Mouse (Mus musculus): ENCODE measurements around the gene Megf6. TPM values are rescaled to one million over a fixed set of nuclear protein-coding genes. Genes with fewer than 3 reads are reported as not detected.

Megf6 gene
- polyA plus RNA-seq, 1 experiment = 3.8 TPM

GRCm38 (mm10) chr4:154160538-154161390 is 9.8 kb upstream of the Megf6 start, which contains the start of gene Tprgl:
Gene Tprgl (minus strand): TSS chr4:154160666.
- Histone ChIP-seq H3K9me3 (replicated peaks; ENCODE audit: control insufficient read depth, insufficient read depth, low read length, poor library complexity, severe bottlenecking) (no peaks in the 10 kb centered on the region), H3K36me3 (ENCODE audit: control insufficient read depth, insufficient read depth, low read length, poor library complexity, severe bottlenecking) (peaks cover 9% of the 10 kb centered on the region; the same call in 1 of the 2 replicates), H3K27ac (ENCODE audit: insufficient read depth, low read length) (no peak within 1 kb of the TSS), H3K4me1 (ENCODE audit: control insufficient read depth, insufficient read depth, low read length) (peaks cover 2% of the 10 kb centered on the region), H3K9ac (ENCODE audit: low read depth, poor library complexity, severe bottlenecking) (peak within 1 kb of the TSS; percentile 85), H3K27me3 (ENCODE audit: control insufficient read depth, insufficient read depth, low read length, poor library complexity, severe bottlenecking) (no peaks in the 10 kb centered on the region), H3K4me3 (ENCODE audit: low read depth, low read length) (peak within 1 kb of the TSS; percentile 85)
- no peak for TF ChIP-seq POLR2A (IDR thresholded peaks at IDR 0.05; ENCODE audit: insufficient read depth, low read length)
- no peak for TF ChIP-seq EP300 (IDR thresholded peaks at IDR 0.05; ENCODE audit: insufficient read depth, low read depth, low read length)
- TF ChIP-seq CTCF (IDR thresholded peaks at IDR 0.05; ENCODE audit: low read depth, low read length) = no peak

- Histone ChIP-seq H3K4me1 (ENCODE audit: control insufficient read depth, insufficient read depth, low read length) (peaks cover 2% of the 10 kb centered on the region), H3K36me3 (ENCODE audit: control insufficient read depth, insufficient read depth, low read length, poor library complexity, severe bottlenecking) (0 out of 2 replicates have a peak, but pooled peaks cover 3% of the 10 kb centered on the region), H3K9ac (ENCODE audit: low read depth, poor library complexity, severe bottlenecking) (no peak overlapping the region), H3K27me3 (ENCODE audit: control insufficient read depth, insufficient read depth, low read length, poor library complexity, severe bottlenecking) (no peaks in the 10 kb centered on the region), H3K4me3 (ENCODE audit: low read depth, low read length) (no peak overlapping the region), H3K27ac (ENCODE audit: insufficient read depth, low read length) (no peak overlapping the region), H3K9me3 (replicated peaks; ENCODE audit: control insufficient read depth, insufficient read depth, low read length, poor library complexity, severe bottlenecking) (no peaks in the 10 kb centered on the region)
- TF ChIP-seq EP300 (IDR thresholded peaks at IDR 0.05; ENCODE audit: insufficient read depth, low read depth, low read length) = no peak
- no peak for TF ChIP-seq POLR2A (IDR thresholded peaks at IDR 0.05; ENCODE audit: insufficient read depth, low read length)
- TF ChIP-seq CTCF (IDR thresholded peaks at IDR 0.05; ENCODE audit: low read depth, low read length) = peak; percentile 91
Measured at GRCm38 (mm10) chr4:154163296-154163695, 7.2 kb upstream of the Megf6 start.

GRCm38 (mm10) chr4:154167053-154167452 is 3.5 kb upstream of the Megf6 start:
- Histone ChIP-seq H3K27ac (ENCODE audit: insufficient read depth, low read length) (no peak overlapping the region), H3K36me3 (ENCODE audit: control insufficient read depth, insufficient read depth, low read length, poor library complexity, severe bottlenecking) (no peaks in the 10 kb centered on the region), H3K9me3 (replicated peaks; ENCODE audit: control insufficient read depth, insufficient read depth, low read length, poor library complexity, severe bottlenecking) (no peaks in the 10 kb centered on the region), H3K4me3 (ENCODE audit: low read depth, low read length) (no peak overlapping the region), H3K9ac (ENCODE audit: low read depth, poor library complexity, severe bottlenecking) (no peak overlapping the region), H3K27me3 (ENCODE audit: control insufficient read depth, insufficient read depth, low read length, poor library complexity, severe bottlenecking) (no peaks in the 10 kb centered on the region), H3K4me1 (ENCODE audit: control insufficient read depth, insufficient read depth, low read length) (no peaks in the 10 kb centered on the region)
- TF ChIP-seq POLR2A (IDR thresholded peaks at IDR 0.05; ENCODE audit: insufficient read depth, low read length) (no peak), CTCF (IDR thresholded peaks at IDR 0.05; ENCODE audit: low read depth, low read length) (peak; percentile 96), EP300 (IDR thresholded peaks at IDR 0.05; ENCODE audit: insufficient read depth, low read depth, low read length) (no peak)

GRCm38 (mm10) chr4:154170021-154170420 is 509 bp upstream of the Megf6 start:
- Histone ChIP-seq H3K9ac (ENCODE audit: low read depth, poor library complexity, severe bottlenecking) (0 out of 2 replicates have a peak overlapping the region, but pooled peaks have one; percentile 51), H3K36me3 (ENCODE audit: control insufficient read depth, insufficient read depth, low read length, poor library complexity, severe bottlenecking) (no peaks in the 10 kb centered on the region), H3K9me3 (replicated peaks; ENCODE audit: control insufficient read depth, insufficient read depth, low read length, poor library complexity, severe bottlenecking) (no peaks in the 10 kb centered on the region), H3K4me1 (ENCODE audit: control insufficient read depth, insufficient read depth, low read length) (no peaks in the 10 kb centered on the region), H3K4me3 (ENCODE audit: low read depth, low read length) (peak overlapping the region; percentile 86), H3K27ac (ENCODE audit: insufficient read depth, low read length) (no peak overlapping the region), H3K27me3 (ENCODE audit: control insufficient read depth, insufficient read depth, low read length, poor library complexity, severe bottlenecking) (no peaks in the 10 kb centered on the region)
- TF ChIP-seq POLR2A (IDR thresholded peaks at IDR 0.05; ENCODE audit: insufficient read depth, low read length) = no peak
- TF ChIP-seq CTCF (IDR thresholded peaks at IDR 0.05; ENCODE audit: low read depth, low read length) = no peak
- no peak for TF ChIP-seq EP300 (IDR thresholded peaks at IDR 0.05; ENCODE audit: insufficient read depth, low read depth, low read length)

GRCm38 (mm10) chr4:154171151-154171930 is 811 bp downstream of the Megf6 start:
- H3K9me3 ChIP-seq (replicated peaks; ENCODE audit: control insufficient read depth, insufficient read depth, low read length, poor library complexity, severe bottlenecking) = no peaks in the 10 kb centered on the region

More at GRCm38 (mm10) chr4:154171151-154171930, 811 bp downstream of the Megf6 start:
- Histone ChIP-seq H3K4me1 (ENCODE audit: control insufficient read depth, insufficient read depth, low read length) (no peaks in the 10 kb centered on the region), H3K9ac (ENCODE audit: low read depth, poor library complexity, severe bottlenecking) (peak overlapping the region; percentile 51), H3K36me3 (ENCODE audit: control insufficient read depth, insufficient read depth, low read length, poor library complexity, severe bottlenecking) (no peaks in the 10 kb centered on the region), H3K27me3 (ENCODE audit: control insufficient read depth, insufficient read depth, low read length, poor library complexity, severe bottlenecking) (no peaks in the 10 kb centered on the region), H3K4me3 (ENCODE audit: low read depth, low read length) (peak overlapping the region; percentile 71), H3K27ac (ENCODE audit: insufficient read depth, low read length) (no peak overlapping the region)
- TF ChIP-seq EP300 (IDR thresholded peaks at IDR 0.05; ENCODE audit: insufficient read depth, low read depth, low read length) (no peak), POLR2A (IDR thresholded peaks at IDR 0.05; ENCODE audit: insufficient read depth, low read length) (no peak), CTCF (IDR thresholded peaks at IDR 0.05; ENCODE audit: low read depth, low read length) (no peak)
